Mouse (Mus musculus): ENCODE measurements around the gene Fam89b.

Gene Fam89b

GRCm38 (mm10) chr19:5729444-5729815 is at the start of gene Fam89b:
Gene Fam89b, minus strand, starts transcription at chr19:5729653.
- ATAC-seq (ENCODE audit: insufficient number of reproducible peaks, low FRiP score, low TSS enrichment) = peak; percentile 63; the same call in 1 of the 2 replicates

- no peak for ATAC-seq (ENCODE audit: insufficient number of reproducible peaks, low FRiP score, low TSS enrichment)
Observed at GRCm38 (mm10) chr19:5778312-5778711, 48.9 kb upstream of the Fam89b start.

GRCm38 (mm10) chr19:5777387-5778032 is 48.1 kb upstream of the Fam89b start:
- no peak for ATAC-seq (ENCODE audit: insufficient number of reproducible peaks, low FRiP score, low TSS enrichment)

- peak; percentile 89; the same call in 1 of the 2 replicates for ATAC-seq (ENCODE audit: insufficient number of reproducible peaks, low FRiP score, low TSS enrichment)
Observed at GRCm38 (mm10) chr19:5770925-5771860, 41.7 kb upstream of the Fam89b start, which contains the start of gene Scyl1. Gene Scyl1, minus strand, starts transcription at chr19:5771419.

- no peak for ATAC-seq (ENCODE audit: insufficient number of reproducible peaks, low FRiP score, low TSS enrichment)
Observed at GRCm38 (mm10) chr19:5770311-5770710, 40.9 kb upstream of the Fam89b start.

GRCm38 (mm10) chr19:5767271-5767670 is 37.8 kb upstream of the Fam89b start:
- ATAC-seq (ENCODE audit: insufficient number of reproducible peaks, low FRiP score, low TSS enrichment) = no peak

GRCm38 (mm10) chr19:5763163-5763562 is 33.7 kb upstream of the Fam89b start:
- no peak for ATAC-seq (ENCODE audit: insufficient number of reproducible peaks, low FRiP score, low TSS enrichment)

GRCm38 (mm10) chr19:5758878-5759403 is 29.5 kb upstream of the Fam89b start:
- no peak for ATAC-seq (ENCODE audit: insufficient number of reproducible peaks, low FRiP score, low TSS enrichment)

GRCm38 (mm10) chr19:5756991-5757636 is 27.7 kb upstream of the Fam89b start:
- no peak for ATAC-seq (ENCODE audit: insufficient number of reproducible peaks, low FRiP score, low TSS enrichment)

GRCm38 (mm10) chr19:5756321-5756985 is 27.0 kb upstream of the Fam89b start:
- no peak for ATAC-seq (ENCODE audit: insufficient number of reproducible peaks, low FRiP score, low TSS enrichment)

- no peak for ATAC-seq (ENCODE audit: insufficient number of reproducible peaks, low FRiP score, low TSS enrichment)
Observed at GRCm38 (mm10) chr19:5751742-5752141, 22.3 kb upstream of the Fam89b start.

- ATAC-seq (ENCODE audit: insufficient number of reproducible peaks, low FRiP score, low TSS enrichment) = no peak
Observed at GRCm38 (mm10) chr19:5750951-5751350, 21.5 kb upstream of the Fam89b start.

GRCm38 (mm10) chr19:5749476-5749875 is 20.0 kb upstream of the Fam89b start:
- ATAC-seq (ENCODE audit: insufficient number of reproducible peaks, low FRiP score, low TSS enrichment) = no peak

- ATAC-seq (ENCODE audit: insufficient number of reproducible peaks, low FRiP score, low TSS enrichment) = no peak
Observed at GRCm38 (mm10) chr19:5746907-5747363, 17.5 kb upstream of the Fam89b start.

- no peak for ATAC-seq (ENCODE audit: insufficient number of reproducible peaks, low FRiP score, low TSS enrichment)
Observed at GRCm38 (mm10) chr19:5745756-5746710, 16.6 kb upstream of the Fam89b start.

- ATAC-seq (ENCODE audit: insufficient number of reproducible peaks, low FRiP score, low TSS enrichment) = no peak
Observed at GRCm38 (mm10) chr19:5743576-5743975, 14.1 kb upstream of the Fam89b start.

- ATAC-seq (ENCODE audit: insufficient number of reproducible peaks, low FRiP score, low TSS enrichment) = peak; percentile 16; the same call in 1 of the 2 replicates
Observed at GRCm38 (mm10) chr19:5742241-5742641, 12.8 kb upstream of the Fam89b start.

- peak; percentile 58; the same call in 1 of the 2 replicates for ATAC-seq (ENCODE audit: insufficient number of reproducible peaks, low FRiP score, low TSS enrichment)
Observed at GRCm38 (mm10) chr19:5741641-5742240, 12.3 kb upstream of the Fam89b start.

Measured in cerebellum, adult (tissue).